Comparison of ENCODE assay signal across 25 mouse cellular contexts in genomic region chr5:63970991-63971390, GRCm38 (mm10). TPM values are rescaled to one million over a fixed set of nuclear protein-coding genes. Genes with fewer than 3 reads are reported as not detected.
DNase-seq lines count a peak whose midpoint lies in the region; ATAC-seq lines count a peak whose summit lies in the region.
"Had no signal": no experiment of that assay in that cellular context is flagged by ENCODE, and none has a peak within 500 bp of the region (broad histone marks: within the 10 kb centered on the region; RNA-seq: fewer than 3 reads in every experiment).

No protein-coding gene starts in this region.

- H3K4me1 ChIP-seq in forebrain, embryonic 10.5 days: peaks cover 50% of the 10 kb centered on the region
- peaks cover 22% of the 10 kb centered on the region for H3K4me1 ChIP-seq in forebrain, embryonic 16.5 days (replicated peaks; ENCODE audit: control insufficient read depth, insufficient read depth, low read length)
- peaks cover 50% of the 10 kb centered on the region for H3K4me1 ChIP-seq in kidney, embryonic 16.5 days (ENCODE audit: insufficient read depth, low read length)
- peaks cover 12% of the 10 kb centered on the region for H3K4me1 ChIP-seq in midbrain, embryonic 15.5 days

- H3K27me3 ChIP-seq in forebrain, embryonic 10.5 days (ENCODE audit: poor library complexity, severe bottlenecking): no peaks in the 10 kb centered on the region
- no peaks in the 10 kb centered on the region for H3K27me3 ChIP-seq in forebrain, embryonic 16.5 days (replicated peaks; ENCODE audit: control insufficient read depth, insufficient read depth, low read length)
- H3K27me3 ChIP-seq in kidney, embryonic 16.5 days (ENCODE audit: insufficient read depth, low read length): no peaks in the 10 kb centered on the region
- H3K27me3 ChIP-seq in midbrain, embryonic 15.5 days (replicated peaks): no peaks in the 10 kb centered on the region
- H3K27me3 ChIP-seq: embryonic facial prominence, embryonic 12.5 days; midbrain, embryonic 13.5 days; neural tube, embryonic 12.5 days had no signal

- ATAC-seq in forebrain, embryonic 16.5 days: no peak
- ATAC-seq in kidney, embryonic 16.5 days (ENCODE audit: low FRiP score, low TSS enrichment): no peak
- no peak for ATAC-seq in midbrain, embryonic 15.5 days (replicated peaks)
- ATAC-seq: forebrain, postnatal 0 days; hindbrain, embryonic 16.5 days; intestine, embryonic 16.5 days; lung, postnatal 0 days; midbrain, embryonic 13.5 days had no signal

- no peak for DNase-seq in forebrain, embryonic 10.5 days (ENCODE audit: extremely low spot score, low spot score)
- DNase-seq in kidney, postnatal 14 days: no peak
- peak; percentile 65 for DNase-seq in ES-CJ7 (ENCODE audit: low read depth, low spot score)
- DNase-seq in embryo, embryonic 9.5 days (ENCODE audit: extremely low spot score): peak; percentile 52
- no peak for DNase-seq in frontal cortex, postnatal 14 days (ENCODE audit: low spot score in 2 of 2)
- DNase-seq: cerebellum, adult 18-20 months; cerebellum, postnatal 36 days; gastrocnemius, postnatal 25 days; heart, postnatal 36 days; layer of hippocampus, adult 9-11 months; liver; thymus, adult 18-20 months; thymus, postnatal 36 days had no signal

- no peaks in the 10 kb centered on the region for H3K9me3 ChIP-seq in forebrain, embryonic 10.5 days
- H3K9me3 ChIP-seq in forebrain, embryonic 16.5 days (ENCODE audit: control insufficient read depth, low read length): no peaks in the 10 kb centered on the region
- H3K9me3 ChIP-seq in kidney, embryonic 16.5 days (ENCODE audit: low read length): no peaks in the 10 kb centered on the region
- H3K9me3 ChIP-seq in midbrain, embryonic 15.5 days: no peaks in the 10 kb centered on the region
- H3K9me3 ChIP-seq: embryonic facial prominence, embryonic 12.5 days; heart, embryonic 15.5 days; liver, embryonic 15.5 days; midbrain, embryonic 13.5 days; neural tube, embryonic 12.5 days had no signal

- peak overlapping the region; percentile 90 for H3K27ac ChIP-seq in forebrain, embryonic 10.5 days
- no peak overlapping the region for H3K27ac ChIP-seq in forebrain, embryonic 16.5 days (ENCODE audit: low read length)
- H3K27ac ChIP-seq in kidney, embryonic 16.5 days (ENCODE audit: low read length): peak overlapping the region; percentile 83; the same call in 1 of the 2 replicates
- no peak overlapping the region for H3K27ac ChIP-seq in midbrain, embryonic 15.5 days
- H3K27ac ChIP-seq: midbrain, embryonic 13.5 days; neural tube, embryonic 12.5 days had no signal

- no peak overlapping the region for H3K4me3 ChIP-seq in forebrain, embryonic 10.5 days
- H3K4me3 ChIP-seq in forebrain, embryonic 16.5 days (replicated peaks; ENCODE audit: low read length): no peak overlapping the region
- H3K4me3 ChIP-seq in kidney, embryonic 16.5 days (ENCODE audit: low read length): no peak overlapping the region
- no peak overlapping the region for H3K4me3 ChIP-seq in midbrain, embryonic 15.5 days
- H3K4me3 ChIP-seq: embryonic facial prominence, embryonic 12.5 days; heart, embryonic 15.5 days; liver, embryonic 15.5 days; midbrain, embryonic 13.5 days; neural tube, embryonic 12.5 days had no signal

- 40% methylated on average over 2 of the region's 2 CpGs for WGBS in forebrain, embryonic 10.5 days
- 28% methylated on average over 2 of the region's 2 CpGs for WGBS in forebrain, embryonic 16.5 days
- WGBS in kidney, embryonic 16.5 days: 67% methylated on average over 2 of the region's 2 CpGs
- WGBS in midbrain, embryonic 15.5 days: 35% methylated on average over 2 of the region's 2 CpGs

- no peak overlapping the region for H3K4me2 ChIP-seq in forebrain, embryonic 16.5 days (ENCODE audit: low read length)
- no peak overlapping the region for H3K4me2 ChIP-seq in kidney, embryonic 16.5 days (replicated peaks; ENCODE audit: low read depth, low read length)
- H3K4me2 ChIP-seq in midbrain, embryonic 15.5 days: no peak overlapping the region
- H3K4me2 ChIP-seq: embryonic facial prominence, embryonic 12.5 days; heart, embryonic 15.5 days; midbrain, embryonic 13.5 days; neural tube, embryonic 12.5 days had no signal

- no peaks in the 10 kb centered on the region for H3K36me3 ChIP-seq in forebrain, embryonic 10.5 days (replicated peaks)
- no peaks in the 10 kb centered on the region for H3K36me3 ChIP-seq in forebrain, embryonic 16.5 days (ENCODE audit: control insufficient read depth, insufficient read depth)
- H3K36me3 ChIP-seq in kidney, embryonic 16.5 days (ENCODE audit: insufficient read depth, low read length): no peaks in the 10 kb centered on the region
- H3K36me3 ChIP-seq in midbrain, embryonic 15.5 days (replicated peaks): no peaks in the 10 kb centered on the region
- H3K36me3 ChIP-seq: embryonic facial prominence, embryonic 12.5 days; heart, embryonic 15.5 days; liver, embryonic 15.5 days; midbrain, embryonic 13.5 days; neural tube, embryonic 12.5 days had no signal

- H3K9ac ChIP-seq in forebrain, embryonic 16.5 days (replicated peaks; ENCODE audit: low read depth, low read length): no peak overlapping the region
- H3K9ac ChIP-seq in kidney, embryonic 16.5 days (replicated peaks; ENCODE audit: low read length): no peak overlapping the region
- H3K9ac ChIP-seq in midbrain, embryonic 15.5 days: no peak overlapping the region
- H3K9ac ChIP-seq: embryonic facial prominence, embryonic 12.5 days; forebrain, postnatal 0 days; heart, embryonic 15.5 days; liver, embryonic 15.5 days; midbrain, embryonic 13.5 days; neural tube, embryonic 12.5 days had no signal

RNA-seq across cellular contexts. Expression of gene Rell1, which starts 2.3 kb away (rescaled TPM):
- 13.4 and 13.9 TPM in 2 replicates for polyA plus RNA-seq in forebrain, embryonic 10.5 days (2016; fragmentation: Nextera tagmentation; extraction: Ambion mirVana)
- 13.0 and 15.4 TPM in 2 replicates for polyA plus RNA-seq in forebrain, embryonic 16.5 days (2015; fragmentation: Nextera tagmentation; extraction: Ambion mirVana)
- 27.2 and 28.1 TPM in 2 replicates for polyA plus RNA-seq in kidney, embryonic 16.5 days (2015; fragmentation: Nextera tagmentation; extraction: Ambion mirVana)
- polyA plus RNA-seq in midbrain, embryonic 15.5 days (2015; fragmentation: Nextera tagmentation; extraction: Ambion mirVana): 8.9 and 9.0 TPM in 2 replicates

Comparison
In these comparisons a context has a peak if more than half of its experiments do, and no peak if none do; other contexts are left out.
1. H3K27ac ChIP-seq: peak in forebrain, embryonic 10.5 days (single experiment) and kidney, embryonic 16.5 days (single experiment); none in forebrain, embryonic 16.5 days (single experiment) and midbrain, embryonic 15.5 days (single experiment).
2. DNase-seq: peak in ES-CJ7 (single experiment) and embryo, embryonic 9.5 days (single experiment); none in forebrain, embryonic 10.5 days (single experiment), kidney, postnatal 14 days (single experiment) and frontal cortex, postnatal 14 days (0 of 2).